Mouse (Mus musculus): ENCODE results near the gene Chtop. TPM values are rescaled to one million over a fixed set of nuclear protein-coding genes. Genes with fewer than 3 reads are reported as not detected.
A peak's percentile ranks its signal among the peaks of the same experiment; 100 is the strongest.

The Chtop gene
- 195 and 197 TPM in 2 replicates for polyA plus RNA-seq (2015; fragmentation: Nextera tagmentation; extraction: Ambion mirVana)

DNA sequence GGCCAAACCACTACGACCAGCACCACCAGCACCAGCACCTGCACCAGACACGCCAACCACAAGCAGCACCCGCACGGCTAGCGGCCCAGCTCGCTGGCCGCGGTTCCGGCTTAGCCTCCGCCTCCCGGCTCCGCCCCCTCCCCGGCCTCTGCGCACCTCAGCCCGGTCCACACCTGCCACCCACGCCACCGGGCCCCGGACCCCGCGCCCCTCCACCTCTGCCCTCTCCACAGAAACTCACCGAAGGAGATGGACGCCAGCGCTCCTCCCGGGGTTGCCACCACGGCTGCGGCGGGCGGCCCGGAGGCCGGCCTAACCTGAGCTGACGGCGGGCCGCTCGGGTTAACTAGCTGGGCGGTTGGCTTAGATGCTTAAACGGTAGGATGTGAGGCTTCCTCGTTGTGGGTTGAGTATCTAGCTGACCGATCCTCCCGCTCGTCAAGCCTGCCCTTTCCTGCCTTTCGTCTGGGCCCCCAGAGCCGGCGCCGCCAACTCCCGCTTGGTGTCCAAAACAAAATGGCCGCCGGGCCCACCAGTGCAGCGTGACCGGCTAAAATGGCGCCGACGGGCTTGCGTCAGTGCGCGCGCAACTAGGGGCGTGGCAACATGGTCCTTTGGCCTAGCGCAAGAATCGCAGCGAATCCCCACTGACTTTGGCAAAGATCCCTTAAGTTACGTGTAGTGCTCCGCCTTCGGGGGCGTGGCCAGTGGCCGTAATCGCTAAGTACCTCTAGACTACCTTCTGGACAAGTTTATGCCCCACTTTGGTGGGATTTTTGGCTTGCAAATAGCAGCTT lies at the start of gene Chtop:
Chtop (minus strand) TSS at position 549 of the 797 bp plus-strand sequence.
- peaks cover 29% of the 10 kb centered on the region for H3K27me3 ChIP-seq
- WGBS: under 1% methylated on average over 65 of the region's 66 CpGs

DNA sequence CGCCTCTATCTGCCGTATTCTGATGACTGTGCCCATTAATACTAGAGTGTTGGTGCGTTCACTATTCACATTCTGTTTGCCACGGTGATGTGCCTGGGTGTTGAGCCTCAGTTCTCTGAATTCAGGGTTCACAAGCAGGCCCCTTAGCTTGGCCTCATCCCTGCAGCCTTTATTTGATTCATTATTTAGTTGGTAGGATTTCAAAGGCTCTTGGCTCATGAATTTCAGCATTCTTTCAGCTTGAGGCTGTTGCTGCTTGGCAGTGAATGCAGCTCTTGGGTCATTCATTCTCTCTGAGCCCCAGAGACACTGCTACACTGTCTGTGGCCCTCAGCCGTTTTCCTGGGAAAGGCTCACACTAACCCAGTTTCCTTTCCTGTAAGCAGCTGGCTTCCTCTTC lies 46.7 kb upstream of the Chtop start:
- ATAC-seq (ENCODE audit: low FRiP score): peak; percentile 78
- H3K27me3 ChIP-seq: no peaks in the 10 kb centered on the region
- H3K36me3 ChIP-seq: no peaks in the 10 kb centered on the region
- H3K4me1 ChIP-seq (replicated peaks): no peaks in the 10 kb centered on the region
- no peaks in the 10 kb centered on the region for H3K9me3 ChIP-seq
- no peak overlapping the region for H3K4me3 ChIP-seq
- H3K4me2 ChIP-seq: no peak overlapping the region
- H3K27ac ChIP-seq: no peak overlapping the region
- WGBS: 39% methylated on average over 5 of the region's 5 CpGs
- H3K9ac ChIP-seq: no peak overlapping the region

More for the DNA sequence above, at the start of gene Chtop:
- H3K4me1 ChIP-seq (replicated peaks): peaks cover 29% of the 10 kb centered on the region
- H3K36me3 ChIP-seq: peaks cover 32% of the 10 kb centered on the region
- peak within 1 kb of the TSS; percentile 98 for H3K9ac ChIP-seq
- ATAC-seq (ENCODE audit: low FRiP score): peak; percentile 93
- peak within 1 kb of the TSS; percentile 84 for H3K4me2 ChIP-seq
- peak within 1 kb of the TSS; percentile 98 for H3K27ac ChIP-seq
- H3K9me3 ChIP-seq: no peaks in the 10 kb centered on the region
- peak within 1 kb of the TSS; percentile 93 for H3K4me3 ChIP-seq

DNA sequence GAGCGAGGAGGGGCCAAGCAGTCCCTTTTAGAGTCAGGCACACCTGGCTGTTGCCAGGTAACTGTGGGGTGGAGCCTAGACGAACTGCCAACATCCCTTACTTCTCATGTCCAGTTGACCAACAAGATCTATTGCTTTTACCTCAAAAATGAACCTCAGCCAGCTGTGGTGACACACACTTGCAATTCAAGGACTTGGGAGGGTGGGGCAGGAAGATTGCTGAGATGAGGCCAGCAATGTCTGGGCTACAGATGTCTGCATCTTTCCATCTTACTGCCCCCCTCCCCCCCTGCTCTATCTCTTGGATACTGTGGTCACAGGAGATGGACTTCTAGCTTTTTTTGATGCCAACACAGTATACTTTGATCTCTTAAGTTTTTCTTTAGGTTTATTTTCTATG lies 42.9 kb upstream of the Chtop start:
- WGBS: 79% methylated on average over 2 of the region's 2 CpGs
- no peaks in the 10 kb centered on the region for H3K36me3 ChIP-seq

DNA sequence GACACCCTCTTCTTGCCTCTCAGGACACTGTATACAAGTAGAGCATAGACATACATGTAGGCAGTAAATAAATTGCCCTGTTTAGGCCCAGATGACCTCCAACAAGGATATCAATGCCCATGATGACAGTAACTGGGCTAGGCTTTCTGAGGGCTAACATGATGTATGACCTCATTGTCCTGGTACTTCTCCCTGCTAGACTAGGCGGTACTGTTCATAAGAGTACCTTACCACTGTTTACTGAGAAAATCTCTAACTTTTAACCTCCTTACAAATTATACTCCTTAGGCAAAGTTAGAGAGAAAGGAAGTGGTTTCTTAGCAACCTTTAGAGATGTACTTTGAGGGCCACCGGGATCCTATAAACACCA lies 41.1 kb upstream of the Chtop start:
- H3K27ac ChIP-seq: no peak overlapping the region
- no peak for ATAC-seq (ENCODE audit: low FRiP score)
- WGBS: 97% methylated on average over 2 of the region's 2 CpGs

More for the DNA sequence above, 42.9 kb upstream of the Chtop start:
- Histone ChIP-seq H3K4me1 (replicated peaks) (no peaks in the 10 kb centered on the region), H3K4me3 (no peak overlapping the region), H3K27me3 (no peaks in the 10 kb centered on the region), H3K9me3 (no peaks in the 10 kb centered on the region), H3K4me2 (no peak overlapping the region), H3K9ac (no peak overlapping the region), H3K27ac (no peak overlapping the region)
- ATAC-seq (ENCODE audit: low FRiP score): no peak

DNA sequence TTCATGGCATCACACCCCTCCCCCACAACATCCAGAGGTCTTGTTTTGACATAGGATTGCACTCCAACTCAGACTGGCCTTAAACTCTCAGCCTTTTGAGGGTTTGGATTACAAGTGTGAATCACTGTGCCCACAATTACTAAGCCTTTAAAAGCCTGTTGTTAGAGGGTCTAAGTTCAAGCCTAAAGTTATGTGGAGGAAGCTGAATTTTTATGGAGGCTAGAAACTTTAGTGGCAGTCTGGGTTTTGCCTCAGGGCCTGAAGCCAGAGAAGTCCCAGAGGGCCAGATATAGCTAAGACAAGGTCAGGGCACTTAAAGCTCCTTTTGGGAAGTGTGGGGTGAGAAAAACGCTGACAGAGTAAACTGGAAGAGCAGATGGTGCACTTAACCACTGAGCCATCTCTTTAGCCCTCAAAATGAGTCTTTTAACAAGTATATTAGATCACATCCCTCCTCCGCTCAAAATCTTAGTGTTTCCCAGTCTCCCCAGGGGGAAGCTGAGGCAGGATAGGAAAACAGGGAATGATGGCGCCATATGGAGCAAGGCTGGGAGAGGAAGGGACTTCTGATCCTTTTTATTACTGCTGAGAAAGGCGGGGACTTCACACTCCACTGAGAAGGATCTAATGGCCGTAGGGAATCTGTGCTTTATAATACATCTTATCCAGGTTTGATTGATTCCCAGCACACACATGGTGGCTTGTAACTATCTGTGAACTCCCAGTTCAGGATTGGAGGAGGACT lies 40.5 kb upstream of the Chtop start:
- no peak overlapping the region for H3K27ac ChIP-seq
- H3K4me1 ChIP-seq (replicated peaks): no peaks in the 10 kb centered on the region
- H3K36me3 ChIP-seq: no peaks in the 10 kb centered on the region
- H3K9me3 ChIP-seq: no peaks in the 10 kb centered on the region
- no peak overlapping the region for H3K4me3 ChIP-seq
- no peak overlapping the region for H3K4me2 ChIP-seq
- no peaks in the 10 kb centered on the region for H3K27me3 ChIP-seq
- H3K9ac ChIP-seq: no peak overlapping the region
- WGBS: 65% methylated on average over 5 of the region's 5 CpGs
- no peak for ATAC-seq (ENCODE audit: low FRiP score)

More for the DNA sequence above, 41.1 kb upstream of the Chtop start:
- Histone ChIP-seq H3K9me3 (no peaks in the 10 kb centered on the region), H3K4me1 (replicated peaks) (no peaks in the 10 kb centered on the region), H3K9ac (no peak overlapping the region), H3K27me3 (no peaks in the 10 kb centered on the region), H3K4me2 (no peak overlapping the region), H3K4me3 (no peak overlapping the region), H3K36me3 (no peaks in the 10 kb centered on the region)

DNA sequence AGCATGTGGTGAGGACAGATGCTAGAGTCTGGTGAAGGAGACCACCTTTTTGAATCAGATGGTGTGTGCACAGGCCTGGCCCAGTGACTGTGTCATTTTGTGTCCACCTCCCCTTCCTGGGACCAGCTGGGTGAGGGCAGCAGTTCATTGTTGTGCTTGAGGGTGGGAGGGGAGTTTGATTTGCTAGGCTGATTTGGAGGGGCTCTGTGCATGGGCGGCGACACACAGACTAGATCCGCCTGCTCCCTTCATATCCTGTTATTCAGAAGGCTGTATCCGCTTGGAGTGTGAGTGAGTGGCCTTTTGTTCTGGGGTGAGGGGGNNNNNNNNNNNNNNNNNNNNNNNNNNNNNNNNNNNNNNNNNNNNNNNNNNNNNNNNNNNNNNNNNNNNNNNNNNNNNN lies 31.6 kb upstream of the Chtop start:
- no peaks in the 10 kb centered on the region for H3K36me3 ChIP-seq
- no peak overlapping the region for H3K4me3 ChIP-seq
- H3K9me3 ChIP-seq: no peaks in the 10 kb centered on the region
- peaks cover 7% of the 10 kb centered on the region; the same call in 1 of the 2 replicates for H3K27me3 ChIP-seq
- peak overlapping the region; percentile 10; the same call in 1 of the 2 replicates for H3K4me2 ChIP-seq
- 0 out of 2 replicates have a peak overlapping the region, but pooled peaks have one; percentile 1 for H3K27ac ChIP-seq
- peak; percentile 74; the same call in 1 of the 2 replicates for ATAC-seq (ENCODE audit: low FRiP score)
- WGBS: 25% methylated on average over 4 of the region's 4 CpGs
- no peak overlapping the region for H3K9ac ChIP-seq
- H3K4me1 ChIP-seq (replicated peaks): peaks cover 18% of the 10 kb centered on the region

DNA sequence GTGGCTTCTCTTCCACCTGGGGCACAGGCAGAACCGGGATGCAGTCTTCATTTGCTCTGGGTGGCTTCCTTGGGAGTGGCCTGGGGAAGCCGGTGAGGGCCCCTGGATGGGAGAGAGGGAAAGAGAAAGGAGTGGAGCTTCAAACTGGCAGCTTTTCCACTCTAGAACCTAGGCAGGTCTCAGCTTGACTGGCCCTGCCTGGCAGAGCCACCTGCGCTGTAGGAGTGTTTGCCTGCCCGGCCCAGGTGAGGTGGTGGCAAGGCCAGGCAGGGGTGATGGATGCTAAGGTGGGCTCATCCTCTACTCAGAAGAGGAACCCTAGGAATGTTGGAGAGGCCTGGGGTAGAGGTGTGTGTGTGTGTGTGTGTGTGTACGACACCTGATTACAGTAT lies 28.6 kb upstream of the Chtop start:
- ATAC-seq (ENCODE audit: low FRiP score): no peak
- no peaks in the 10 kb centered on the region for H3K9me3 ChIP-seq

DNA sequence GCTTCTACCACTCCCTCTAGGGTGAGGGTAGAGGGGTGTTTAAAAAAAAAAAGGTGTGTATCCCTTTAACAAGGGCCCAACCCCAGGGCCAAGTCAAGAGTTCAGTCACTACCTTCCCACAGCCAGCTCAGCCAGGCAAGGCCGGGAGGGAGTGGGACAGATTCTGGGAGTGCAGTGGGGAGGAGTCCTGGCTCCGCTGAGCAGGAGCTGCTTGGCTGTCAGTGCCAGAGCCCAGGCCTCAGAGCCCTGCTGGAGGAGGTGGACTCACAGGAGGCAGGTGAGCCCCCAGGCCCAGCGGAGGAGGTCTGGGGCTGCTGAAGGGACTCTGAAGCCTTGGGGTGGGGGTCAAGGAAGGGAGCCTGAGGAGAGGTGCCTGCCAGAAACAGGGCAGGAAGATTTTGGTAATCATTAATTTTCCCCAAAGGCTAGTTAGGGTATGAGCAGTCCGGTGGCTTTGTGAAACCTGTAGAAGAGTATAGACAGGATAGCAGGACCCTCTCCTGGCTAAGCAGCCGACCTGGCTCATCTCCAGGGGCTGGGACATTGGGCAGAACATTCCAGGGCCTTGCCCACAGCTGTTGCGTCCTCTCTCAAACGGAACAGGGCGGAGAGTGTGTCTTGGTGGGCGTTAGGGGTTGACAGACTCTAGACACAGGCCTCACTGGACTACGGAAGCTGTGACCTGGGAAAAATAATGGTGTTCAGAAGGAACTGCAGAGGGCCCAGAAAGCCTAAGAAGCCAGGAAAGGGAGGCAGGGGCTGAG lies 28.0 kb upstream of the Chtop start, which contains the start of gene S100a16:
S100a16 (plus strand) TSS at position 114 of the 764 bp plus-strand sequence.
- no peak within 1 kb of the TSS for H3K27ac ChIP-seq
- no peak within 1 kb of the TSS for H3K4me2 ChIP-seq
- 41% methylated on average over 10 of the region's 10 CpGs for WGBS
- H3K36me3 ChIP-seq: no peaks in the 10 kb centered on the region
- peaks cover 14% of the 10 kb centered on the region for H3K4me1 ChIP-seq (replicated peaks)
- no peaks in the 10 kb centered on the region for H3K9me3 ChIP-seq
- ATAC-seq (ENCODE audit: low FRiP score): no peak
- no peak within 1 kb of the TSS for H3K4me3 ChIP-seq
- H3K9ac ChIP-seq: no peak within 1 kb of the TSS
- H3K27me3 ChIP-seq: peaks cover 7% of the 10 kb centered on the region; the same call in 1 of the 2 replicates

More for the DNA sequence above, 28.6 kb upstream of the Chtop start:
- Histone ChIP-seq H3K4me3 (no peak overlapping the region), H3K36me3 (no peaks in the 10 kb centered on the region), H3K4me1 (replicated peaks) (peaks cover 18% of the 10 kb centered on the region), H3K27me3 (peaks cover 7% of the 10 kb centered on the region; the same call in 1 of the 2 replicates), H3K27ac (no peak overlapping the region), H3K9ac (no peak overlapping the region), H3K4me2 (no peak overlapping the region)
- 81% methylated on average over 5 of the region's 5 CpGs for WGBS

DNA sequence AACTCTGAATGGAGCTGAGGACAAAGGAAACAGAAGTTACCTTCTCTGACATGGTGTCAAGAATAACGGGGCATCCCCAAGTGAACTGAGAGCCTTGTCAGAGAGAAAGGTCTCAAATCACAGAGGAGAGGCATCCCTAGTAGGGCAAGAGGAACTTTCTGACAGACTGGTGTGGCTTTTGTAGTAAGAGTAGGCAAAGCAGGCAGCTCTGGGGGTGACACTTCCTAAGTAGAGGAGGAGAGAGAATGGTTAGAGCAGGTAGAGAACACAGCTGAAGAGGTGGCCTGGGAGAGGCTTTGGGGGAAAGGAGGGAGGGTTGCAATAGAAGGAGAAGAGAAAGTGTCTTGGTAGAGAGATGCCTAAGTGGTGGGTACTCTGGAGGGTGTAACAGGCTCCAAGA lies 26.1 kb upstream of the Chtop start:
- Histone ChIP-seq H3K9ac (no peak overlapping the region), H3K4me2 (no peak overlapping the region), H3K9me3 (no peaks in the 10 kb centered on the region), H3K4me3 (no peak overlapping the region), H3K4me1 (replicated peaks) (no peaks in the 10 kb centered on the region), H3K27ac (no peak overlapping the region), H3K36me3 (no peaks in the 10 kb centered on the region), H3K27me3 (peaks cover 7% of the 10 kb centered on the region; the same call in 1 of the 2 replicates)
- ATAC-seq (ENCODE audit: low FRiP score): no peak
- WGBS: 71% methylated on average over 1 of the region's 1 CpGs

DNA sequence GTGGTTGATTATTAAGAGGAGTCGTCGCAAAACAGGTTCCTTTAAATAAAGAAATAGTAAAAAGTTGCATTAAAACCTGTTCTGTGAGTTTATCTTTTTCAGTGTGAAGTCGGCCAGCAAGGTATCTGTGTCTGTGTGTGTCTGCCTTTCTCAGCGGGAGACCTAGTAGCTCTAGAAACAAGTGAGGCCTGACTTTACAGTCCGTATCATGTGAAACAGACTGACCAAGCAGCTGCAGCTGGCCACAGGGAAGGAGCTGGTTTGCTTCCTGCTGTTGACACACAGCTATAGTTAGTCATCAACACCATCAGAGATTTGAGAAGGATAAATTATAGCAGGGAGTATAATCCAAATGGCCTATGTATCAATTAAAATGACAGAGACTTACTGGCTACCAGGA lies 22.4 kb upstream of the Chtop start:
- Histone ChIP-seq H3K27ac (no peak overlapping the region), H3K4me3 (no peak overlapping the region), H3K9ac (no peak overlapping the region), H3K27me3 (no peaks in the 10 kb centered on the region), H3K36me3 (no peaks in the 10 kb centered on the region), H3K4me2 (no peak overlapping the region), H3K4me1 (replicated peaks) (no peaks in the 10 kb centered on the region), H3K9me3 (no peaks in the 10 kb centered on the region)
- WGBS: 76% methylated on average over 5 of the region's 5 CpGs
- no peak for ATAC-seq (ENCODE audit: low FRiP score)

DNA sequence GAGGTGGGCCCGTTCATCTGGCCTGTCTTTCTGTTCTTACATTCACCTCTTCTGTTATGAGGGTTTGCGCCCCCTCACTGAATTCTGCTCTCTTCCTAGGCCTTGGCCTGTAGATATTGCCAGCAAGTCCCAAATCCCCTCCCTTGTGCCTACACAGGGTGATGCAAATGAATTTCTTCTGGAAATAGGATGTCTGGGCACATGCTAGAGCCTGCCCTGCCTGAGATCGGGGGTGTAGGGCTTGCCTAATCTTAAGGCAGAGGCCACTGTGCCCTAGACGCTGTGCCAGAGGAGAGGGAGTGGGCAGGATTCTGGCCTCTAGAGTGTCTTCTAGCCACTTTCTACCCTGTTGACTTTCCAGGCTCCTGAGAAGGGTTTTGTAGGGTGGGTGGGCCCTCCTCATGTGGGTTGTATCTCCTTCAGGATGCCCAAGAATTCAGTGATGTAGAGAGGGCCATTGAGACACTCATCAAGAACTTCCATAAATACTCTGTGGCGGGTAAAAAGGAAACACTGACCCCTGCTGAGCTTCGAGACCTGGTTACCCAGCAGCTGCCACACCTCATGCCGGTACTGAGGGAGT lies 18.1 kb upstream of the Chtop start:
- 89% methylated on average over 7 of the region's 7 CpGs for WGBS
- no peak overlapping the region for H3K27ac ChIP-seq
- no peak overlapping the region for H3K9ac ChIP-seq
- H3K4me2 ChIP-seq: no peak overlapping the region
- no peak overlapping the region for H3K4me3 ChIP-seq
- no peak for ATAC-seq (ENCODE audit: low FRiP score)
- no peaks in the 10 kb centered on the region for H3K36me3 ChIP-seq
- H3K27me3 ChIP-seq: 0 out of 2 replicates have a peak, but pooled peaks cover 2% of the 10 kb centered on the region
- H3K4me1 ChIP-seq (replicated peaks): no peaks in the 10 kb centered on the region
- no peaks in the 10 kb centered on the region for H3K9me3 ChIP-seq

Measured in hindbrain, embryonic 13.5 days (tissue).